Mouse (Mus musculus): ENCODE measurements at regions not wholly inside any gene's neighbourhood (a gene's known extent, or its start where the extent isn't known, plus 50 kb on each side); places are given as distances from the start of the nearest gene placed in this dataset.

DNA sequence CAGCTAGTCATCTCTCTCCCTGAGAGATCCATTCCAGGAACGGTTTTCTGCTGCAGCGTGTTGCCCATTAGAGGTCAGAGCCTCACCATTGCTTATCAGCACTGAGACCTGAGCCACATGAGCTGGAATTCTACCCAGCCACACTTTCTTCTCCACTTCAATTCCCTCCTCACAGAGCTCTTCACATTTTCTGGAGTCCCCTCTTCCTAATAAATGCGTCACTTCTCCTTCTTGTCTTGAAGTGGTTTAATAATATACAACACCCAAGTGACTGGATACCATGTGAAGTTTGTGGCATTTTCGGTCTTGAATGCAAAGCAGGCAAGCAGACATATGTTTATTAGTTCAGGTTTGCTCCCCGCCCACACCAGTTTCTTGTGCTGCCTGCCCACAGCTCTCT, 324.9 kb downstream of the Fat4 start:
- Histone ChIP-seq H3K36me3 (ENCODE audit: control insufficient read depth, insufficient read depth, low read length) (no peaks in the 10 kb centered on the region), H3K4me2 (replicated peaks; ENCODE audit: low read depth) (no peak overlapping the region), H3K4me3 (ENCODE audit: low read depth, low read length) (no peak overlapping the region), H3K27me3 (ENCODE audit: control insufficient read depth, insufficient read depth, low read length) (no peaks in the 10 kb centered on the region), H3K9me3 (ENCODE audit: control insufficient read depth, low read length) (no peaks in the 10 kb centered on the region), H3K4me1 (replicated peaks; ENCODE audit: control insufficient read depth, insufficient read depth) (no peaks in the 10 kb centered on the region), H3K27ac (replicated peaks) (no peak overlapping the region), H3K9ac (ENCODE audit: low read length) (no peak overlapping the region)
- TF ChIP-seq CTCF (IDR thresholded peaks at IDR 0.05; ENCODE audit: low read depth) (no peak), EP300 (optimal IDR thresholded peaks at IDR 0.05) (no peak)
- 66% methylated on average over 5 of the region's 5 CpGs for WGBS
- no peak for ATAC-seq (ENCODE audit: low FRiP score, low TSS enrichment)
- DNase-seq (ENCODE audit: low spot score) = no peak

DNA sequence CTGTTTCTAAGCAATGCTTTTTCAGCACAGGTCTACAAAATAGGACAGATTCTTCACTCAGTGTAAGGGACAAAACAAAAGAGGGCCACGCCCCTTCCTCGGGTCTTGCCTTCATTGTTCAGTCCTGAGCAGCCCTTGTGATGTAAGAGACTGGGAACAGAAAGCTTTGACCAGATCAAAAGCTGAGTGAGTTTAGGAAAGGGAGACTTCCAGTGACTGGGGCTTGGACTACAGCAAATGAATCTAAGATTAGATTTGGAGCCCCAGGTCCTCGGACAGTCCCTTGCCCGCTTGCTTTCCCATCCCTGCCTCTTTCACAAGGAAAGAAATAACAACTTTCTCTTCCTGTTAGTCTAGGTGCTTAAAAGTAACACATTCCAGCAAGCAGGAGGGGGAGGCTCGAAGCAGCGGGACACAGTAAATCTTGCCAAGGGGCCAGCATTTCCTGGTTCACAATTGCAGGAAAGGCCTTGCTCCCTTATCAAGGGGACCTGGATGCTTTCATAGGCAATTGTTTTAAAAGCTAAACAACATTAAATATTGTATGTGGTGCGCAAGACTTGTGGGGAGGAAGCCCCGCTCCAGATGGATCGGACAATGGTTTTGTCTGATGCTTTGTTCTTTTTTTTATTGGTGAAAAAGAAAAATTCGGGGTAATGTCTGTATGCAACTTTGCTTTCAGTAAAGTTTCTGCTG, 333.4 kb downstream of the Fat4 start:
- 55% methylated on average over 10 of the region's 10 CpGs for WGBS
- no peak overlapping the region; the same call in 1 of the 2 replicates for H3K27ac ChIP-seq (replicated peaks)

DNA sequence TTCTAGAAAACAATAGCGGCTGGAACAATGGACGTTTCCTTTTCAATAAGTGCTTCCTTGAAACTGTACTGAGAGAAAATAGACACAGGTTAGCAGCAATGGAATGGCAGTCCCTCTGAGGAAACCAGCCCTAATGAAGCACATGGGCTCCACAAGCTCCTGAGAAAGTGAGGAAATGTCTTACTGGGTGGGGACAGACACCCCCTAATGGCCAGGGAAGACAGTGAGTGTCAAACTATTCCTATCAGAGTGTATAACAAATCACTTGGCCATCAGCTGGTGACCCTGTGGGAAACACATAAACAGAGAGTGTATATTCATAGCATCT, 333.9 kb downstream of the Fat4 start:
- no peaks in the 10 kb centered on the region for H3K9me3 ChIP-seq (ENCODE audit: control insufficient read depth, low read length)
- H3K4me2 ChIP-seq (replicated peaks; ENCODE audit: low read depth) = no peak overlapping the region
- no peaks in the 10 kb centered on the region for H3K27me3 ChIP-seq (ENCODE audit: control insufficient read depth, insufficient read depth, low read length)
- TF ChIP-seq CTCF (IDR thresholded peaks at IDR 0.05; ENCODE audit: low read depth) = peak; percentile 57
- no peak for TF ChIP-seq EP300 (optimal IDR thresholded peaks at IDR 0.05)
- ATAC-seq (ENCODE audit: low FRiP score, low TSS enrichment) (no peak), DNase-seq (ENCODE audit: low spot score) (no peak)
- no peaks in the 10 kb centered on the region for H3K4me1 ChIP-seq (replicated peaks; ENCODE audit: control insufficient read depth, insufficient read depth)
- no peak overlapping the region for H3K27ac ChIP-seq (replicated peaks)
- WGBS = 56% methylated on average over 2 of the region's 2 CpGs
- no peak overlapping the region for H3K4me3 ChIP-seq (ENCODE audit: low read depth, low read length)
- H3K9ac ChIP-seq (ENCODE audit: low read length) = no peak overlapping the region
- H3K36me3 ChIP-seq (ENCODE audit: control insufficient read depth, insufficient read depth, low read length) = no peaks in the 10 kb centered on the region

More for the DNA sequence above, 333.4 kb downstream of the Fat4 start:
- Histone ChIP-seq H3K4me3 (ENCODE audit: low read depth, low read length) (no peak overlapping the region), H3K36me3 (ENCODE audit: control insufficient read depth, insufficient read depth, low read length) (no peaks in the 10 kb centered on the region), H3K9me3 (ENCODE audit: control insufficient read depth, low read length) (no peaks in the 10 kb centered on the region), H3K4me2 (replicated peaks; ENCODE audit: low read depth) (peak overlapping the region; percentile 5; the same call in 1 of the 2 replicates), H3K4me1 (replicated peaks; ENCODE audit: control insufficient read depth, insufficient read depth) (no peaks in the 10 kb centered on the region), H3K27me3 (ENCODE audit: control insufficient read depth, insufficient read depth, low read length) (no peaks in the 10 kb centered on the region), H3K9ac (ENCODE audit: low read length) (no peak overlapping the region)
- no peak for TF ChIP-seq EP300 (optimal IDR thresholded peaks at IDR 0.05)
- no peak for TF ChIP-seq CTCF (IDR thresholded peaks at IDR 0.05; ENCODE audit: low read depth)
- DNase-seq (ENCODE audit: low spot score) = no peak
- ATAC-seq (ENCODE audit: low FRiP score, low TSS enrichment) = no peak

DNA sequence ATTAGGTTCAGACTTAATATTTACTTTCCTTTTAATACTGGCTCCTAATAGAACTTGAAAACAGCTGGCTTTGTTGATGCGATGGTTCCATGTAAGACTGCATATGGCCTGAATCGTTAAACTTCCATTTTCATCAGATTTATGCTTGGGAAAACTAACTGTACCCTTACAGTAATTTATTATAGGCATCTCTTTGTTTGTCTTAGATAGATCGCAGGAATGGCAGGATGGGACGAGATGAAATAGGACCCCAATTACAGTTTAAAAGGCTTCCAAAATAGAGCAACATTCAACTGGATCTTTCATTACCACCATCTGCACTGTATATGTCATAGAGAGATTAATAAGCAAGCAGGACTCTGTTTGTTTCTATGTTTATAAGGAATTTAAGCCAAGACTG, 335.3 kb downstream of the Fat4 start:
- no peak for TF ChIP-seq EP300 (optimal IDR thresholded peaks at IDR 0.05)
- TF ChIP-seq CTCF (IDR thresholded peaks at IDR 0.05; ENCODE audit: low read depth) = no peak
- Histone ChIP-seq H3K27ac (replicated peaks) (no peak overlapping the region), H3K36me3 (ENCODE audit: control insufficient read depth, insufficient read depth, low read length) (no peaks in the 10 kb centered on the region), H3K4me1 (replicated peaks; ENCODE audit: control insufficient read depth, insufficient read depth) (no peaks in the 10 kb centered on the region), H3K4me2 (replicated peaks; ENCODE audit: low read depth) (no peak overlapping the region), H3K4me3 (ENCODE audit: low read depth, low read length) (no peak overlapping the region), H3K27me3 (ENCODE audit: control insufficient read depth, insufficient read depth, low read length) (no peaks in the 10 kb centered on the region), H3K9ac (ENCODE audit: low read length) (no peak overlapping the region), H3K9me3 (ENCODE audit: control insufficient read depth, low read length) (no peaks in the 10 kb centered on the region)
- DNase-seq (ENCODE audit: low spot score) (no peak), ATAC-seq (ENCODE audit: low FRiP score, low TSS enrichment) (no peak)
- 51% methylated on average over 4 of the region's 4 CpGs for WGBS

DNA sequence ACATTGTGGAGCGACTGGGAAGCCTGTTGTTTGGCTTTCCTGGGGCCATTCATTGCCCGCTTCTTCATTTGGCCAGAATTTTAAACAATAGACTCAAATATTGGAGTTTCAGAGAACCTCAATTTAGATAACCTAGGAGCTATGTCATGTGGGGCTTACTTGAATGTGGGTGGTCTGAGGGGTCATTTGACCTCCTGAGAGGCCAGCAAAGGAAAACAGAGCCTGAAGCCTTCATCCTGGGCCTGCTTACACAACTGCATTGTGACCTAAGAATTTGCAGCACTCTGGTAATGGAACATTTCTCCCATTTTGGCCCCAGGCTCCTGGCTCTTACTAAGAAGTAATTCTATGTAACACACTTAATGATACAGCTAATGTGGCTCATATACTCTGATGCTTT, 348.2 kb downstream of the Fat4 start:
- Histone ChIP-seq H3K36me3 (ENCODE audit: control insufficient read depth, insufficient read depth, low read length) (no peaks in the 10 kb centered on the region), H3K4me3 (ENCODE audit: low read depth, low read length) (no peak overlapping the region), H3K4me1 (replicated peaks; ENCODE audit: control insufficient read depth, insufficient read depth) (no peaks in the 10 kb centered on the region), H3K4me2 (replicated peaks; ENCODE audit: low read depth) (no peak overlapping the region), H3K9me3 (ENCODE audit: control insufficient read depth, low read length) (no peaks in the 10 kb centered on the region), H3K27me3 (ENCODE audit: control insufficient read depth, insufficient read depth, low read length) (no peaks in the 10 kb centered on the region), H3K9ac (ENCODE audit: low read length) (no peak overlapping the region), H3K27ac (replicated peaks) (no peak overlapping the region)
- DNase-seq (ENCODE audit: low spot score) = no peak
- no peak for TF ChIP-seq CTCF (IDR thresholded peaks at IDR 0.05; ENCODE audit: low read depth)
- TF ChIP-seq EP300 (optimal IDR thresholded peaks at IDR 0.05) = no peak
- WGBS = 61% methylated on average over 2 of the region's 2 CpGs
- ATAC-seq (ENCODE audit: low FRiP score, low TSS enrichment) = no peak

DNA sequence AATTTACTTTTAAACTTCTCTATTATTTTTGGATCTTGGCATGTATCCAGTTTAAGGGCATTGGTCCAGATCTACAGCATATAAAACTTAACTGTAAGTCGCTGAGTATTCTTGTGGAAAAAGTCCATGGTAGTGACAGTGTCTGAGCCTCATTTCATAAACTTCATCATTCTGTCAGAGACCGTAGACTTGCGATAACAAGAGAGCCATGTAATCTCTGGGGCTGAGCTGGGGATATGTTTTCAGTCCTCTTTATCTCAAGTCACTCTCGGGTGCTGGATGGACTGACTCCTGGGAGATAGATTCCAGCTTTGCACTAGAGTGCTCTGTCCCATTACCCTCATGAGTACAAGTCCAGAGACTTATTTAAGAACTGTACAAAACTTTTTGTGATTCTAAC, 362.0 kb downstream of the Fat4 start:
- no peak overlapping the region for H3K4me3 ChIP-seq (ENCODE audit: low read depth, low read length)
- ATAC-seq (ENCODE audit: low FRiP score, low TSS enrichment) (no peak), DNase-seq (ENCODE audit: low spot score) (no peak)
- no peaks in the 10 kb centered on the region for H3K27me3 ChIP-seq (ENCODE audit: control insufficient read depth, insufficient read depth, low read length)
- no peak overlapping the region for H3K27ac ChIP-seq (replicated peaks)
- no peaks in the 10 kb centered on the region for H3K36me3 ChIP-seq (ENCODE audit: control insufficient read depth, insufficient read depth, low read length)
- no peak overlapping the region for H3K9ac ChIP-seq (ENCODE audit: low read length)
- 53% methylated on average over 4 of the region's 4 CpGs for WGBS
- H3K4me1 ChIP-seq (replicated peaks; ENCODE audit: control insufficient read depth, insufficient read depth) = no peaks in the 10 kb centered on the region
- no peak overlapping the region for H3K4me2 ChIP-seq (replicated peaks; ENCODE audit: low read depth)
- no peaks in the 10 kb centered on the region for H3K9me3 ChIP-seq (ENCODE audit: control insufficient read depth, low read length)
- TF ChIP-seq EP300 (optimal IDR thresholded peaks at IDR 0.05) = no peak
- TF ChIP-seq CTCF (IDR thresholded peaks at IDR 0.05; ENCODE audit: low read depth) = no peak

All from stomach, postnatal 0 days (tissue).